Mouse (Mus musculus): ENCODE results near the gene Gm10160.

Gene Gm10160

GRCm38 (mm10) chr7:81855694-81856093 is at the start of gene Gm10160:
TSS of gene Gm10160 (minus strand) at chr7:81855794.
- no peak for DNase-seq (ENCODE audit: low spot score)

- no peak for DNase-seq (ENCODE audit: low spot score)
Observed at GRCm38 (mm10) chr7:81904926-81905325, 49.3 kb upstream of the Gm10160 start.

- DNase-seq (ENCODE audit: low spot score): no peak
Observed at GRCm38 (mm10) chr7:81904094-81904493, 48.5 kb upstream of the Gm10160 start.

- no peak for DNase-seq (ENCODE audit: low spot score)
Observed at GRCm38 (mm10) chr7:81899361-81899760, 43.8 kb upstream of the Gm10160 start.

- no peak for DNase-seq (ENCODE audit: low spot score)
Observed at GRCm38 (mm10) chr7:81885128-81885527, 29.5 kb upstream of the Gm10160 start.

GRCm38 (mm10) chr7:81881600-81881999 is 26.0 kb upstream of the Gm10160 start:
- DNase-seq (ENCODE audit: low spot score): no peak

- no peak for DNase-seq (ENCODE audit: low spot score)
Observed at GRCm38 (mm10) chr7:81880797-81881196, 25.2 kb upstream of the Gm10160 start.

GRCm38 (mm10) chr7:81880286-81880685 is 24.7 kb upstream of the Gm10160 start:
- no peak for DNase-seq (ENCODE audit: low spot score)

- DNase-seq (ENCODE audit: low spot score): no peak
Observed at GRCm38 (mm10) chr7:81875372-81875771, 19.8 kb upstream of the Gm10160 start.

- no peak for DNase-seq (ENCODE audit: low spot score)
Observed at GRCm38 (mm10) chr7:81874636-81875035, 19.0 kb upstream of the Gm10160 start.

- DNase-seq (ENCODE audit: low spot score): no peak
Observed at GRCm38 (mm10) chr7:81873807-81874206, 18.2 kb upstream of the Gm10160 start.

- no peak for DNase-seq (ENCODE audit: low spot score)
Observed at GRCm38 (mm10) chr7:81872493-81873013, 17.0 kb upstream of the Gm10160 start.

- no peak for DNase-seq (ENCODE audit: low spot score)
Observed at GRCm38 (mm10) chr7:81868158-81868557, 12.6 kb upstream of the Gm10160 start.

GRCm38 (mm10) chr7:81867231-81867930 is 11.8 kb upstream of the Gm10160 start:
- DNase-seq (ENCODE audit: low spot score): no peak

- DNase-seq (ENCODE audit: low spot score): no peak
Observed at GRCm38 (mm10) chr7:81865937-81866336, 10.3 kb upstream of the Gm10160 start.

GRCm38 (mm10) chr7:81864552-81864951 is 9.0 kb upstream of the Gm10160 start:
- DNase-seq (ENCODE audit: low spot score): no peak

- DNase-seq (ENCODE audit: low spot score): no peak
Observed at GRCm38 (mm10) chr7:81862587-81863583, 7.3 kb upstream of the Gm10160 start.

GRCm38 (mm10) chr7:81861921-81862320 is 6.3 kb upstream of the Gm10160 start:
- no peak for DNase-seq (ENCODE audit: low spot score)

- no peak for DNase-seq (ENCODE audit: low spot score)
Observed at GRCm38 (mm10) chr7:81861461-81861860, 5.9 kb upstream of the Gm10160 start.

- no peak for DNase-seq (ENCODE audit: low spot score)
Observed at GRCm38 (mm10) chr7:81860996-81861395, 5.4 kb upstream of the Gm10160 start.

GRCm38 (mm10) chr7:81860071-81860470 is 4.5 kb upstream of the Gm10160 start:
- DNase-seq (ENCODE audit: low spot score): no peak

GRCm38 (mm10) chr7:81858968-81859721 is 3.6 kb upstream of the Gm10160 start, which contains the start of gene Tm6sf1:
TSS of gene Tm6sf1 (plus strand) at chr7:81859001.
- DNase-seq (ENCODE audit: low spot score): no peak

All from left cerebral cortex, adult 11 months (tissue).